Mouse (Mus musculus) gastrocnemius, postnatal 14 days (tissue): ENCODE results near the gene Zcchc13. TPM values are rescaled to one million over a fixed set of nuclear protein-coding genes. Genes with fewer than 3 reads are reported as not detected.

Experiments used
- DNase-seq: peaks from one replicate; pipeline ENCODE4 v3.0.0; 2021; ENCODE audit warnings: mixed read lengths
- intact Hi-C: fragments of 180-260 bp; cut with DNase I; formaldehyde crosslinking; loops from one replicate; pipeline ENCODE4 v1.15.1; 2025; ENCODE audit warnings: low total_unique reads
- long read RNA-seq, 2 experiments: library from polyadenylated mRNA; stranded (forward); transcript quantifications; one replicate each; pipeline ENCODE4 v2.0.0; 2021
- total RNA-seq, 2 experiments: library from RNA; stranded (reverse); gene quantifications; 2 replicates each; pipeline ENCODE4 v1.2.3; 2021

Zcchc13 gene
- not detected for total RNA-seq
- long read RNA-seq, experiment 1 = 0 reads
- long read RNA-seq, experiment 2 = 0 reads

- intact Hi-C loops = no loop called here
- DNase-seq = no peak
These were observed at the start of gene Zcchc13 for GRCm38 (mm10) chrX:103630303-103630702. Zcchc13 (plus strand) TSS chrX:103630586.

DNA sequence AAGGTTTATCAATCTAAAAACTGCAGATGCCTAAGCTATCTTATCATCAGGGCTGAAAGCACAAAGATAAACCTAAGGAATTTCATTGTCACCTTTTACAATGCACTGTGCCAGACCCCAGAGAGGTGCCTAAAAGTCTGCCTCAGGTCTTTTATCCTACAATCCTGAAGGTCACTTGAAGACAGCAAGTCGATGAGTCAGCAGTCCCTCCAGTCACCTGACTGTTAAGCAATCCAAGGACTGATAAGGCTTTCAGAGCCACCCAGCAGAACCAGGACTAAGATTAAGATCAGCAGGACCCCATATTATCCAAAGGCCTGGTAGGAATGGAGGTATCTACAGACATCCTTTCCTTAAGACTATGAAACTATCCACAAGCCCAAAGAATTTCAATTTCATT is 46.1 kb upstream of the Zcchc13 start:
- DNase-seq = no peak
- intact Hi-C loops = no loop called here

DNA sequence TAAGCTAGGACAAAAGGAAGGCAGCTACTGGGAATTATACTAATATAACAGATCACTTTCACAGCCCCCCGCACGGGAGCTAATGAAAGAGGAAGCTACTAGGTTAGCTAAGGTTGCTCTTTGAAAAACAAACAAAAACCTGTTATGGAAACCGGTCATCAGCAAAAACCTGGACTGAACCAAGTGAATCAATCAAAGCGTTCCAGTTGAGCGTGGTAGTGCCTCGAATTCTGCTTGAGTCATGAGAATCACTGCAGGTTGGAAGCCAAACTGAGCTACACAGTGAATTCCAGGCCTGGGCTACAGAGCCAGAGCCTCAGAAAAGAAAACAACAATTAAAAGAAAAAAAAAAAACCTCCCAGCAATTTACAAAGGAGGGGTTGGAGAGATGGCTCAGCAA is 38.3 kb upstream of the Zcchc13 start:
- DNase-seq = no peak
- intact Hi-C loops = no loop called here

- intact Hi-C loops = loop anchor here (5.0 kb wide), 1 partner anchor 120 kb away; no protein-coding TSS in a partner anchor
- DNase-seq = no peak
These were observed 27.8 kb upstream of the Zcchc13 start for GRCm38 (mm10) chrX:103602553-103602952.

GRCm38 (mm10) chrX:103604211-103604610 is 26.2 kb upstream of the Zcchc13 start:
- no peak for DNase-seq
- intact Hi-C loops = loop anchor here (5.0 kb wide), 1 partner anchor 122 kb away; no protein-coding TSS in a partner anchor

- no peak for DNase-seq
- intact Hi-C loops = no loop called here
These were observed 24.9 kb upstream of the Zcchc13 start for GRCm38 (mm10) chrX:103605473-103605872.

DNA sequence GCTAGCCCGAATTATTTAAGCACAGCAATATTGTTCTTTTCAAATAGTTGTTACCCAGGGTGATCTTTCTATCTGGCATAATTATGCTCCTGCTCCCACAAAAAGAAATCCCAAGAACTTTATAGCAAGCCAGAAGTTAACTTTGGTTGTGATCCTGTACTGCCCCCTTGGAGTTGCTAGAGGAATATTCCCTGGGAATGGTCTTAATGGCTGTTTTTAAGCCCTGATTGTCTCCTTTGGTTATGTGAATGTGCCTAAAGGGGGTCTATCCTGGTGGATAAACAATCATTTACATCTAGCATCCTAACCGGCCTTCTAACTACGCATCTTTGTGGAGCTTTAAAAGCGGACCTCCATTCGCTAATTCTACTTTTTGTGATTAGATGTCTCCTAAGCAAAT is 20.0 kb upstream of the Zcchc13 start:
- no peak for DNase-seq
- intact Hi-C loops = no loop called here

GRCm38 (mm10) chrX:103611462-103611861 is 18.9 kb upstream of the Zcchc13 start:
- no peak for DNase-seq
- intact Hi-C loops = no loop called here

GRCm38 (mm10) chrX:103614700-103615233 is 15.6 kb upstream of the Zcchc13 start:
- intact Hi-C loops = no loop called here
- DNase-seq = no peak

DNA sequence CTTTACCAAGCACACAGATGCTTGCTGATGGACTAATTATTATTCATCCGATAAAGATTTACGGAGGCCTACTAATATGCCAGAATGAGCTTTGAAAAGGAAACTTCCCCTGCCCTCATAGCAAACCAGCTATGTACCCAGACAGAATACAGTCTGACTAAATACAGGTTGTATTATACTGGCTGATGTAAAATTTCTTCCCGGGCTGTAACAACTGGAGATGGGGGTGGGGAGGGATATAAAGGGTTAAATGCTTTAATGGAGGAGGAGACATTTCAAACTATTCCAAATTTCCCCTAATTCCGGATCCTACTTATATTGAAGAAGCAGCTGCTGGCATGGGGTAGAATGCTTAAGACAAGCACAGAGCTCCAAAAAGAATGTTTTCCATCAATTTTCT is 14.9 kb upstream of the Zcchc13 start:
- intact Hi-C loops = no loop called here
- no peak for DNase-seq

DNA sequence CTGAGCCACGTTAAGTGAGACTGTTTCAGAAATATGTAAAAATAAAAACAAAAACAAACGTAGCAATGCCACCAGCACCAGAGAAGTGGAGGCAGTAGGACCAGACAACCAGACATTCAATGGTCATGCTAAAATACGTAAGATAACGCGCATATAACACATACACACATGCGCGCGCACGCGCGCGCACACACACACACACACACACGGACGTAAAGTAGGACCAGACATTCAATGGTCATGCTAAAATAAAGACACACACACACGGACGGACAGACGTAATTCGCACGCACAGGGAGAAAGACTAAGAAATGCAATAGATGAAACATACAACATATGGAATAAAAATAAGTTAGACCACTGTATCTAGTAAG is 14.2 kb upstream of the Zcchc13 start:
- peak; percentile 36 for DNase-seq

DNA sequence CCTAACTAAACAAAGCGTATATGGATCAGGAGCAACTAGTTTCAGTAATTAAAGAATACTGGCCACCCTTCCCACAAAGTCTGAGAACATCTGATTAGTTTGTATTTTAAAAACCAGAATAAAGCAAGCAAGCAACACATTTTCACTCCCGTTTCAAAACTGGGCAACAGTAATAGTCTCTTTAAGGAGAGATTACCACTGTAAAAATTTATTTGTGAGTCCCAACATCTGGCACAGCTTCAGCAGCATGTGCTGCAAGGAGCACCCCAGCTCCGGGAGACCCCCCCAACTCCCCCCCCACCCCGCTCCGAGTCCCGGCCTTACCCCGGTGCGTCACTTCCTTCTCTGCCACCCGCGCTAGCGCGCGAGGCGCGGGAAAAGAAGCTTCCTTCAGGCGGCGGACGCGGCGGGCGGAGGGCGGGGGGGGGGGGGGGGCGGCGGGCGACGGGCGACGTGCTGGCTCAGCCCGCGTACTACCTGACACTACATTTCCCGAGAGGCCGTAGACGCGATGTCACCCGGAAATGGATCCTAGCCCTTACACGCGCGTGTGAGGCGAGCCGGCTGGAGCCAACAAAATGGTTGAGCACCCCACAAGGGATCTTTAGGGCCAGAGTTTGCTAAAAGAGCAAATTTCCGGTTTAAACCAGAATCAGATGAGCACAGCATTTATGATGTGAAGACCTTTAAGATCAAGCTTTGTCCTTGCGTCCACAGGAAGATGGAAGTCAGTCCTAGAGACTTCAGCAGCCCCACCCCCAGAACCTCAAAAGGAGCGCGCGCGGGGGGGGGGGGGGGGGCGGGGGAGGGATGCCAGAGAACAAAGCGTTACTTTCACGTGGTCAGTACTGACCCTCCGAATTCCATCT is 13.6 kb upstream of the Zcchc13 start:
- intact Hi-C loops = no loop called here
- peak; percentile 86 for DNase-seq

More for the DNA sequence above, 14.2 kb upstream of the Zcchc13 start:
- intact Hi-C loops = no loop called here

DNA sequence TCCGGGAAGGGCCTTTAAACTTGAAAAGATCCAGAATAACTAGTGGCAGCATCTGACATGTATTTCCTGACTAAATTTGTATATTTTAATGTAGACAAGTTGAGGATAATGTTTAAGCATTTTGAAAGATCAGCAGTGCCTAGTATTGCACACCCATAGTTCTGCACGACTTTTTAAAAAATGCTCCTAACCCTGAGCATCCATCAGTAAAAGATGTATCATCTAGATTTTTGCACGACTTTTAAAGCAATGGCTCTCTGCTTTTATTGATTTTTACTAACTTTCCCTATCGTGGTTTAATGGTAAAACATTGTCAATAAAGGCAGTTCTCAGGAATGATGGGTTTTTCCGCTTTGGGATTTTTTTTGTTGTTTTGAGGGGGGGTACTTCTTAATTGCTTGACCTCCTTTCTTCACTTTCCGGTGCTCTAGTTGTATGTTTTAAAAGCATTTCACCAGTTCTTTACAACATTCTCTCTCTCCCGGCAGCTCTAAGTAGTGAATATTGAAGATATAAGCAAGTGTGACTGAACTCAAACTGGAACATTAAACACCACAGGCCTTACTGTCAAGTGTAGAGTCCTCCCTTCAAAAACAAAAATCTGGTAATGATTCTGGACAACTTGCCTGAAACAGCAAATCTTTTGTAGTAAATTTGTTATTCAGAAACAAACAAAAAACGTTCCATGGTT is 12.8 kb upstream of the Zcchc13 start:
- intact Hi-C loops = no loop called here
- no peak for DNase-seq

GRCm38 (mm10) chrX:103621799-103622198 is 8.6 kb upstream of the Zcchc13 start:
- DNase-seq = no peak
- intact Hi-C loops = loop anchor here (5.0 kb wide), 1 partner anchor 139 kb away; no protein-coding TSS in a partner anchor

DNA sequence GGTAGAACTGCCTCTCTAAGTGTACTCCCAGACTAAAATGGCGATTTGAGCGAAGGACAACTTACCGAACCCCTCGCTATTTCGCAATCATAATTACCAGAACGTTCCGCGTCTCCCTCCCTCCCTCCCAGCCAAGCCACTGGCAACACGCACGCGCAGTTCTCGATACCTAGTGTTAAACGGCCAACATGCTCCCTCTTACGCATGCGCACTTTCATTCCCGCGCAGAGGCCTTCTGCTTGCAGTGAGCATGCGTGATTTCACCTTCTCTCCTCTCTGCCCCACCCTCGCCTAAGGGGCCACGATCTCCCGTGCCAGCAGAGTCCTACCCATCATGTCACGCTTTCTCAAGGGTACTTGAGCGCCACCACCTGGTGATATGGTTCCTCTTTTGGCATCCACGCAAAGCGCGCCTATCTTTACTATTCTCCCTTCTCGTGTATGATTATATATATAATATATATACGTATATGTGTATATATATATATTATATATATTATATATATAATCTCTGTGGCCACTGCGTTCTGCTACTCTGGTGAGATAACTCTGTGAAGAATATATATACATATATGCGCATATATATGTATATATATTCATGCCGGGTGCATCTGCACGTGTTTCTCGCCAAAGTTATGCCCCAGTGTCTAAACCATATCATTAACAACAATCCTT is 8.0 kb upstream of the Zcchc13 start:
- intact Hi-C loops = loop anchor here (5.0 kb wide), 1 partner anchor 140 kb away; no protein-coding TSS in a partner anchor
- peak; percentile 97 for DNase-seq

GRCm38 (mm10) chrX:103622935-103623280 is 7.5 kb upstream of the Zcchc13 start:
- intact Hi-C loops = loop anchor here (5.0 kb wide), 1 partner anchor 141 kb away; no protein-coding TSS in a partner anchor
- DNase-seq = no peak

DNA sequence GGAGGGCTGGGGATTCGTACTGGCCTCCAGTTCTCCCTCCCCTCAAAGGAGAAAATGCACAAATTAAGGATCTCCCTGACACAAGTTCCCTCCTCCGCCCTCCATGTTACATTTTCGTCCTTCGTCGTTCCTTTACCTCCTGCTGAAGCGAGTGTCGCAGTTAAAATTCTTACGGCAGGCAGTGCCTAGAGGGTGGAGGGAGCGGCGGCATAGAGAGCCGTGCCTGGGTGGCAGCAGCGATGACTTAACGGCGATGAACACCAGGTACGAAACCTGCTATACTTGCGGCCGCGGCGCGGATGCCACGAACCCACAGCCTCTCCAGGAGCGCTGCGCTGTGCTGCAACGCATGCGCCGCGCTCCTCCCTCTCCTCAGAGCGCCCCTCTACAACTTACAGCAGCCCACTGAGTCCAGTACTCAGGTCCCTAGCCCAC is 7.0 kb upstream of the Zcchc13 start:
- intact Hi-C loops = loop anchor here (5.0 kb wide), 1 partner anchor 141 kb away; no protein-coding TSS in a partner anchor
- peak; percentile 9 for DNase-seq

DNA sequence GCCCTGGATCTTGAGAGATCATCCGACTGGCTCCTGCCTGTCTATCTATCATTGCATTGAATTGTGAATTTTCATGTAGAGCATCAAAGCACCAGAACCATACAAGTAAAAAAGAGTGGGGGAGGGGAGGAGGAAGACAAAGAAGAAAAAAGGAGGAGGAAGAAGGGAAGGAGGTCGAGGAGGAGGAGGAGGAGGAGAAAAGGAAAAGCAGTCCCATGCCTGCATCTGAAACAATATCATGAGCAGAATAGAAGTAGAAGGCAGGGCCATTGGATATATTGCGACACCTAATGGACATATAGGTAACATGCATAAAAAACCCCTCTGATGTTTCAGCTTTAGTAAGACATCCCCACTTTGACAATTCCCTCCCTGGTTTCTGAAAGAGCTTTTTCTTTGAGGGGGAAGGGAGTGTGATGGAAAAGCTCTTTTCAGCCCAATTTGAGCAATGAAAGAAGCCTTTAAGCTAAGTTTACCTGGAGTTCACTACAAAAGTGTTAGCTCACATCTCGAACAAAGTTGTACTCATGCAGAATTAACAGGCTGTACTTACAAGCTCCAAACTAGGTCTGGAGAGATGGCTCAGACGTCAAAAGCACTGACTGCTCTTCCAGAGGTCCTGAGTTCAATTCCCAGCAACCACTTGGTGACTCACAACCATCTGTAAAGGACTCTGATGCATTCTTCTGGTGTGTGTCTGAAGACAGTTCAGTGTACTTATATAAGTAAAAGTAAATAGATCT is 5.8 kb upstream of the Zcchc13 start:
- intact Hi-C loops = loop anchor here (5.0 kb wide), 1 partner anchor 142 kb away; no protein-coding TSS in a partner anchor

GRCm38 (mm10) chrX:103628890-103629289 is 1.5 kb upstream of the Zcchc13 start:
- DNase-seq = no peak
- intact Hi-C loops = no loop called here

More for the DNA sequence above, 5.8 kb upstream of the Zcchc13 start:
- DNase-seq = no peak
